Mouse (Mus musculus): ENCODE measurements around the gene Mad2l2.

Gene Mad2l2

GRCm38 (mm10) chr4:148149540-148149939 is 19.4 kb downstream of the Mad2l2 start:
- DNase-seq, result peak; percentile 33

DNA sequence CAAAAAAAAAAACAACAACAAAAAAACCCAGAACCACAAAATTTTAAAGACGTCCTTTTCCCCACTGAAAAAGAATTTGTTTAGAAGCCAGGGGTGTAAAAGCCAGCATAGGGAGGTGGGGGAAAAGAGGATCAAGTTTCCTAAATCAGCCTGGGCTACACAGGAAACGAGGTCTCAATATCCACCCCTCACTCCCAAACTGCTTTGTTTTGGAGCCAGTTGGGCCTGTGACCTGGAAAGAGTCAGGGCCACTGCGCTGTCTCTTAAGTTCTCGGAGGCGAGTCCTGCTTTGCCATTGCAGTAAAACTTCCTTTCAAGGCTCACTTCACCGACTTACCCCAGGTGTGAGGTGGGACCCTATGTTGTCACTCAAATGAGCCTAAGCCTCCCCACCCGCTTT is 20.1 kb downstream of the Mad2l2 start:
- peak; percentile 20 for DNase-seq

- no peak for DNase-seq
These were observed 20.7 kb downstream of the Mad2l2 start for GRCm38 (mm10) chr4:148150953-148151266.

DNA sequence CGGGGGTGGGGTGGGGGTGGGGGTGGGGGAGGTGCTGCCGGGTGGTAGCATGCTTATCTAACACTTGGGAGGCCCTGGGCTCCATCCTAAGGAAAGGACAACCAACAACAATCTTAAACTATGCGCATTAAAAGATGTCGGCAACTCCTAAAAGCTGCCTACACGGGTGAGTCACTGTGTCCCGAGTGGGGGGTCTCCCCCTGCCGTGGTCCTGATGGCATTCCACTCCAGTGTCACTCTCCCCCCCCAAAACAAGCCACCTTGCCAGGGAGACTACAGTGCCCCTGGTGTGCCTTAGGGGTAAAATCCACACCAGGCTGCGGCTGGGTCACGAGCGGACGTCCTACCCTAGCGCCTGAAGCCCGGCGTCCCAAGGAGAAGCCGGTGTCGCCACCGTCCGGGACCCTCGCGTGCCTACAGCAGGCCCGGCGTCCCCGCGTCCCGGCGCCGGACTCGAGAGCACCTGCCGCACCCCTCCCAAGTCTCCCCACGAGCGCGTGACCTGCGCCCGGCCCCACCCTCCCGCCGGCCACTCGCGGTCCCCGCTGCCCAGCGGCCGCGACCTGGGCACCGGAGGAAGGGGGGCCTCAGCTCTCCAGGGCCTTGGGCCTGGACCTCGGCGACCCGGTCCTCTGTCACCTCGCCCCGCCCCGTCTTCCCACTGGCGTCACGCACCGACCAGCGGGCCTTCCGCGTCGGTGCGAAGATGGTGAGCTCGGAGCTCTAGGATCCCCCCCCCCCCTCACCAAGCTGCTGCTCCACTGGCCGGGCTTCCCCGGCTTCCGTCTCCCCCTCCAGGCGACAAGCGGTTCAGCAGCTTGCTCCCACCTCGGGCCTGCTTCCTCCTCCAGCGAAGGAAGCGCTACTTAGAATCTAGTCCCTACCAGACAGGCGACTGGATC is 21.3 kb downstream of the Mad2l2 start, which contains the start of gene Fbxo6:
Gene Fbxo6, minus strand, starts transcription at position 874 of the 902 bp plus-strand sequence.
- DNase-seq, result peak; percentile 81

DNA sequence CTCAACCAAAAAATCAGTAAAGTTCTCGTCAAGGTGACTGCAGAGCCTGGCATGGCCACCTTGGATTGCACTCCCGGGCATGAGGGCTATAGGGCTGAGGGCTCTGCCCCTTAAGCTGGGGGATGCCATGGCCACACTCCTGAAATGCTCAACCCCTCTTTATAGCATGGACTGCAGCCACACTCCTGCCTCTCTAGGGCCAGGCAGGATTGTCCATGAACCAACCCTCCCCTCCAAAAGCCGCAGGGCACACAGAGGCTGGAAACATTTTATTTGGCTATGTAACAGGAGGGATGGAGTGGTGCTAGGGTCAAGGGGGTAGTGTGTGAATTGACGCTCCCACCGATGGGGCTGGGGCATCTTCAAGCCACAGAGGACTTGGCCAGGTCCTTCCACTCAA is 22.4 kb downstream of the Mad2l2 start:
- peak; percentile 26 for DNase-seq

GRCm38 (mm10) chr4:148154006-148154405 is 23.8 kb downstream of the Mad2l2 start:
- no peak for DNase-seq

DNA sequence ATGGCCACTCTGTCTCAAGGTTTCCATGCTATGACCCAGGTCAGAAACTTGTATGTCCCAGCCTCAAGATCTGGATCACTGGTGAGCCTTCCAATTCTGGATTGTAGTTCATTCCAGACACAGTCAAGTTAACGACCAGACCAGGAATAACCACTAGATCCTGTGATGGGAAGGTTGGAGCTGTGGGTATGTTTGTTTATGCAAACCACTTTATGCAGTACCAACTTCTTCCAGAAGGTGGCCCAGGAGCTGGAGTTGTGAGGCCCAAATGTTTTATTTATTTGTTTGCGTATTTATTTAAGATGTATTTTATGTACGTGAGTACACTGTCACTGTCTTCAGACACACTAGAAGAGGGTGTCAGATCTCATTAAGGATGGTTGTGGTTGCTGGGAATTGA is 24.8 kb downstream of the Mad2l2 start:
- peak; percentile 59 for DNase-seq

DNA sequence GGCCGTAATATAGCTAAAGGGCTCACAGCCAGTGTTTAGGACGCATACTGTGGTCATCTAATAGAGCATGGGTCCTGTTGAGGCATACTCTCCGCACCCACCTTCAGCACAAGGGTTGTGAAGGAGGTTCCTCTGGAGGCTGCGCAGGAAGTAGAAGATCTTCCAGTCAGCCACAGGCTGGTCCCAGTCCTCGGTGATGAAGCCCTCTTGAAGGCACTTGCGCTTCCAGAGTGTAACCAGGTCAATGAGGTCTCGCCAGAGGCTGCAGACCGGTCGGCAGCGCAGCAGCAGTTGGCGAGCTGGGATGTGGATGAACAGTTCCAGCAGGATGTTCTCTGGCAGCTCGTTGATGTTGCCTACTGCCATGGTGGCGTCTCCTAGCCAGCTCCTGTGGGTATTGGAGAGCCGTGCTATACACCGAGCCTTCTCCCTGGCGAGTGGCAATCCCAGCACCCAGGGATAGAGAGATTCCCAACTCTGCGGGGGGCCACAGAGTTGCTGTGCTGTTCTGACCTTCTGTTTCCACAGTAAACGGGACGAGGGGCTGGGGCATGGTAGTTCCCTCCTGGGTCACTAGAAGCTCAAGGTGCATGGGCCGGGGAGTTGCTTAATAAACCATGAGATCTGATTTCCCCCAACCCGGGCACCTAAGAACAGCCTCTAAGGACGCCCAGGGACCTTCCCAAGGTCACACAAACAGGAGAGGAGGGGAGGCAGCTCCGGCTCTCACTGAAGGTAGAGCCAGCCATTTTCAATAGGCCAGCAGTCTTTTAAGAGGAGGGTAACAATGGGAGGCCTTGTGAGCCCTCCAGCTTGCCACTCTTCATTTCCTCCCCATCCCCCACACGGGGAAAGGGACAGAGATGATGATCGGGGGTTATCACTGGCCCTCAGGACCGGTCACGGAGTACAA is 28.5 kb downstream of the Mad2l2 start:
- peak; percentile 53 for DNase-seq

DNA sequence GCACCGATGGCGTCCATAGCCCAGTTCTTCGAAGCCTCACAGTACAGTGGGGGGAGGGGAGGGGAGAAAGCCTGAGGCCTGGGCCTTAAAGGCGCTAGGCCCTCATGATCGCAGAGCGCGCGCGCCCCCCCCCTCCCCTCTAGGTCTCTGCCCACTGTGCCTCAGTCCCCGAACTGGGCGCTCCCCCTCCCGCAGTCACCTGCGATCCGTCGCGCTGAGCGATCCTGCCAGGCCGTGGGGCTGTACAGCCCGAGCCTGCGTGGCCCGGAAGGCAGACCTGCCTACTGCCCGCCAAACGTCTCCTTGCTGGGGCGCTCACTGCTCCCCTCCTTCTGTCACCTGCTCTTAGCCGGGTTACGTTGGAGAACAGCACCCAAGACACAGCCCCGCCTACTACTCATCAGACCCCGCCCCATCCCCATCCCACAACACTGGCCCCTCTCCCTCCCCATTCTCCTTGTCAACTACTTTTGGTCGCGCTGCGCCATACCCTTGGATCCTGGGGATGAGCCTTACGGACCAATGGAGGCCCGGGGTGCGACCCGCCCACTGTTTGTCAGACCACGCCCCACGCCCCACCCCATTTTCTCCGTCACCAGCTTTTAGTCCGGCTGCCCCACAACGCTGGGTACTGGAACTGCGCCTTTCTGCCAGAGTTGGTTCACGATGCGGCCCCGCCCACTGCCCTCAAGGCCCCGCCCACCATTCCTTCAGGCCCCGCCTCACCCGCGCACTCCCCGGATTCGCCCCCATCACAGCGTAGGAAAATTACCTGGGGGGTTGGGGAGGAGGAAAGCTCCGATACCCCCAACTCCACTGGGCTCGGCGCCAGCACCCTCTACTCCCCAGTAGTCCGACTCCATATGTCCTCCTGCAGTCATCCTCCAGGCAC is 29.6 kb downstream of the Mad2l2 start:
- peak; percentile 97 for DNase-seq

GRCm38 (mm10) chr4:148160436-148161390 is 30.5 kb downstream of the Mad2l2 start, which contains the start of the genes Fbxo44 and Fbxo2:
Fbxo44 (minus strand) TSS chr4:148160482.
Fbxo2 (plus strand) TSS chr4:148160621.
- peak; percentile 72 for DNase-seq

DNA sequence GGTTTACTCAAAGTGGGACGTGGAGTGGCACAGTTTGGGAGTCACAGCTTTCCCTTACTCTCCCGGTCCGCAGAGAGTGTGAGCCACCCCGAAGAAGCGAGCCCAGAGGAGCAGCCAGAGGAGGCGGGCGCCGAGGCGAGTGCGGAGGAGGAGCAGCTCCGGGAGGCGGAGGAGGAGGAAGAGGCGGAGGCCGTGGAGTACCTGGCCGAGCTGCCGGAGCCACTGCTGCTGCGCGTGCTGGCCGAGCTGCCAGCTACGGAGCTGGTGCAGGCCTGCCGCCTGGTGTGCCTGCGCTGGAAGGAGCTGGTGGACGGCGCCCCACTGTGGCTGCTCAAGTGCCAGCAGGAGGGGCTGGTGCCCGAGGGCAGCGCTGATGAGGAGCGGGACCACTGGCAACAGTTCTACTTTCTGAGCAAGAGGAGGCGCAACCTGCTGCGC is 33.8 kb downstream of the Mad2l2 start:
- DNase-seq, result peak; percentile 53

DNA sequence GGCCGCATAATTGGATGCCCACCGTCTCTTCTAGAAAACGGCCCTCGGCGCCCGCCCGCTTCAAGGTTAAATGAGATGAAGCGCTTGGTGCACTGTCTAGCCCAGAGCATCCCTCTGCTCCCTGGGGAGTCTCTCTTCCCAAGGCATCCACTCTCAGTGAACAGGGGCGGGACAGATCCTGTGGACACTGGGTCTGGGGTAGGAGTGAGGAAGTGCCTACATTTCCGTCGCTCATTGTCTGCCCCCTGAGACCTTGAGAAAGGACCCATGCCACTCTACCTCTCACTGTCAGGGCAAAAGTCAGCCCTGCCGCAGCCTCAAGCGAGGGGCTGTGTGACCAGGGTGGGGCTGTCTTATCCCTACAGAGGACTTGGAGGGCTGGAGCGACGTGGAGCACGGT is 34.3 kb downstream of the Mad2l2 start:
- DNase-seq, result no peak

- peak; percentile 24 for DNase-seq
These were observed 35.4 kb downstream of the Mad2l2 start for GRCm38 (mm10) chr4:148165551-148165950.

- peak; percentile 45 for DNase-seq
These were observed 36.2 kb downstream of the Mad2l2 start for GRCm38 (mm10) chr4:148166431-148166830.

DNA sequence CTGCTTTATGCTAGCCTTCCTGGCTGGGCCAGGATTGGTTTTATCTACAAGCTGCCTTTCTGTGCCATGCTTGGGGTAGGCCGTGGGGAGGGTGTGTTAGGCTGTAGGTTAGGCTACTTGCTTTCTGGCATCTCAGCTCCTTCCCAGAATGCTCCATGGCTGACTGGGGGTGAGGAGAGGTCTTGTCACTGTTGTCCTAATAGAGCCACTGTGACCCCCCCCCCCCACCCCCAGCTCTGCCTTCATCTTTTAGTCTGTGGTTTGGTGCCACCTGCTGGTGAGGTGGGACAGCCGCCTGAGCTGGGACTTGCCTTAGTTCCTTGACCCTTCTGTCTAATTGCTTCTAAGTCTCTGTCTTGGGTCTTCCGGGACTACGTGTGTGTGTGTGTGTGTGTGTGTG is 36.8 kb downstream of the Mad2l2 start:
- peak; percentile 69 for DNase-seq

DNA sequence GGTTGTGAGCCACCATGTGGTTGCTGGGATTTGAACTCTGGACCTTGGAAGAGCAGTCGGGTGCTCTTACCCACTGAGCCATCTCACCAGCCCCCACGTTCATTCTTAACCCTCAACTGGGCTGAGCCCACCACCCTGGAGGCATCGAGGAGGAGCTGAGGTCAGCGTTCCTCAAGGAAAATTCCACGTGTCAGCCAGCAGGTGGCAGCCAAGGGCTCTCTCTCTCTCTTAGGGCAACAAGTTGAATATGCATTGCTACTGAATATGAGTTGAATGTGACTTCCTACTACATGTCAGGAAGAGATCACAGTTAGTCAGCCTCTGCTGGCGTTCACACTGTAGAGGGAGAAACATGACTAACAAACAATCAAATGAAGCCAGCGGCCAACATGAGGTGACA is 38.1 kb downstream of the Mad2l2 start:
- peak; percentile 67 for DNase-seq

DNA sequence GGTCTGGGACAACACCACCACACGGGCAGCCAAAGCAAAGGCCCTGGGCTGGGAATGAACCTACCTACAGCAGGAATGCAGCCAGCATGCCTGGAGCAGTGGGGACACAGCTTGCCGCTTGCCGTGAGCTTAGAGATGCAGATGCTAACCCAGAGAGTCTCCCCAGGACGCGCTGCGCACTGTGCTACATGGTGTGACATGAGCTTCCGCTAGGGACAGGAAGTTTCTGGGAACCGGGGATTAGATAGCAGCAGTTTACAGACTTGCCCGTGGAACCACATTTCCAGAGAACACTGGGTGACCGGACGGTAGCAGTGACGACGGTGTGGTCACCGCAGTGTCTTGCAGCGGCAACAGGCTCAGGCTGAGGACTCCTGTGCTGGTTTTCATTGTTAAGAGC is 39.4 kb downstream of the Mad2l2 start:
- no peak for DNase-seq

GRCm38 (mm10) chr4:148170842-148171241 is 40.7 kb downstream of the Mad2l2 start:
- DNase-seq, result peak; percentile 67

- no peak for DNase-seq
These were observed 41.1 kb downstream of the Mad2l2 start for GRCm38 (mm10) chr4:148171261-148171660.

- DNase-seq, result peak; percentile 43
These were observed 43.8 kb downstream of the Mad2l2 start for GRCm38 (mm10) chr4:148173811-148174494.

- DNase-seq, result no peak
These were observed 44.3 kb downstream of the Mad2l2 start for GRCm38 (mm10) chr4:148174495-148174862.

Measured in cerebellum, adult 8-10 months (tissue).